Mouse (Mus musculus) gastrocnemius, postnatal 25 days (tissue): ENCODE measurements around the gene Lman2. TPM values are rescaled to one million over a fixed set of nuclear protein-coding genes. Genes with fewer than 3 reads are reported as not detected.

ENCODE experiments used
- DNase-seq: peaks from one replicate; pipeline ENCODE4 v3.0.0; 2022
- total RNA-seq, 2 experiments: library from RNA; stranded (reverse); gene quantifications; 1 replicate in 1 of 2; 2 replicates in 1 of 2; pipeline ENCODE4 v1.2.3; 2021

Lman2 gene
- total RNA-seq, 2 experiments from 2014 or later, result 35.1 to 35.7 TPM

DNA sequence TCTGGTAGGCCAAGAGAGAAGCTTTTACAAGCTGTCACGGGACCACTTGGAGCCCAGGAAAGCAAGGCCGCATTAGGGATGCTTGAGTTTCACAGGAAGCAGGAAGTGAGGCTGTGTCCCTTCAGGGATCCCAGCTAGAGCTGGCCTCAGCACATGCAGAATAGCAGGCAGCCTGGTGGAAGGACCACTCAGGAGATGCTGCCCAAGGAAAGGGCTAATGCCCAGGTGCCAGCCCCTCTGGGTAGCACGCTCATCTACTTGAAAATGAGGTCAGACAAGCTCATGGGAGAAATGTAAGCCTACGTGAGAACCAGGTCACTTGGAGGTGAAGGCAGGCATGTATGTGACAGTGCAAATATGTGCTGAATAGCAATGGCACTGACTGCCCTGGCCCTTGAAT lies 35.4 kb downstream of the Lman2 start:
- no peak for DNase-seq

DNA sequence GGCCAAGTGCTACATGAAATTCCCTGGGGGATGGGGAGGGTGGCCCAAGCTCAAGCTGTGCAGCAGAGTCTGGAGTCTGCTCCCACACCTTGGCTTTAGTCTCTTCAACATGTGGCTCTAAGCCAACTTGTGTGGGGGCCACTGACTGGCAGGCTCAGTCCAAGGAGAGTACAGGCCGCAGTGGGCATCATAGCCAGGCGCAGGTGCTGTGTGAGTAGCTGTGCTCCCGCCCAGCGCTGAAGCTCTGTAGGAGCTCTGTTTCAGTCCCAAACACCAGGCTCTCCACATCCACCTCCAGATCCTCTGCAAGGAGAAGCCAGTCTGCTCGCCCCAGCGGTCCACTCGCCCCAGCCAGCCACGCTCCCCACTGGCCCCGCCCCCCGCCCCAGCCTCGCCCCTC lies 37.0 kb downstream of the Lman2 start:
- DNase-seq, result no peak

DNA sequence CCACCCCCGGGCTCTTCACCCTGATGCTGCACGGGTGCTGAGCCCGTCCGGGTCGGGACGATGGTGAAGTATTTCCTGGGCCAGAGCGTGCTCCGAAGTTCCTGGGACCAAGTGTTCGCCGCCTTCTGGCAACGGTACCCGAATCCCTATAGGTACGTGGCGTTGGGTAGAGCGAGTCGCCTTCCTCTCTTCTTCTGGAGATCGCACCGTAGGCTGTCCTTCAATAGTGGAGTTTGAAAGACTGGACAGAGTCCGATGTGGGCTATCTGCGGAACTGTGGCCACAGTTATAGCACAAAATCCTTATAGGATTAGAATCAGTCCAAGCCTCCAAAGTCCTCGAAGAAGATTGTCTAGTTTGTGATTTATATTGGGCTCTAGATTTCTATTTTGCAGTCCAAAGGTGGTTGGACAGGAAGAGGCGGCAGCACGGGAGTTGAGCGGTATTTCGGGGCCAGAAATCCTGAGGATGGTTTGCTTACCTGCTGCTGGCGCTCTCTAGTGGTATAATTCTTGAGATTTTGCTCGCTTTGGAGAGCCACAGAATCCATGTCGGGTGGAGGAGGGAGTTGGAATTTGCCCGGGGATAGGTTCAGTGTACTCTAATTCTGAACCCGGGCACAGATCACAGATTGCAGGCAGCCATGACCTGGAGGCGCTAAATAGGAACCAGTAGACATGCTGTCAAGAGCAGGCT lies 40.3 kb downstream of the Lman2 start:
- DNase-seq, result no peak

DNA sequence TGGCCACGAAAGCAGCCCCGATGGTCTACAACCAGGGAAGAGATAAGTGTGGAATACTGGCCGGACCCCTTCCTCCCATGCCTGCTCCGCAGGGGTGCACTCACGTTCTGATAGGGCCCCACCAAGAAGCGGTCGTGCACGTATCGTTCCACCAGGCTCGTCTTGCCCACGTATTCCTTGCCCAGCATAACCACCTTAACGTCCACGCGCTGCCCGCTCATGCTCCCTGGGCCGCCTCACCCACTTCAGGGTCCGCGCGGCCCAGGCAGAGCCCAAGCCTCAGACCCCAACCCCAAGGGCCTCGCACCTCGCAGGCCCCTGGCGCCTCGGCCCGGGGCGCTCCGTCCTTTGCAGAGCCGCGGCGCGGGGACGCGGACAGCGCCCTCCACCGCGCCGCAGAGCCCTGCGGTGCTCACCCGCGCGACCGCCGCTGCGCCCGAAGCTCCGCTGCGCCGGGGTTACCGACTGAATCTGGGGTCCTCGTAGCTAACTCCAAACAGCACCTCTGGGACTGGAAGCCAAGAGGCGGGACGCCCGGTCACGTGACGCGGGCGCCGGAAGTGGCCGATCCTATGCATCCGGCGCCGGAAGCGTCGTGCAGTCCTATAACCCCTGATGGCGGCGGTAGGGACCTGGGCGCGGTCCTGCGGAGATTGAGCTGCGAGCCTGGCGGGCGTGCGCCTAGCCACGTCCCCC lies 41.0 kb downstream of the Lman2 start, which contains the start of gene Rab24:
Rab24 (minus strand) TSS at position 513 of the 696 bp plus-strand sequence.
- DNase-seq, result peak; percentile 89

DNA sequence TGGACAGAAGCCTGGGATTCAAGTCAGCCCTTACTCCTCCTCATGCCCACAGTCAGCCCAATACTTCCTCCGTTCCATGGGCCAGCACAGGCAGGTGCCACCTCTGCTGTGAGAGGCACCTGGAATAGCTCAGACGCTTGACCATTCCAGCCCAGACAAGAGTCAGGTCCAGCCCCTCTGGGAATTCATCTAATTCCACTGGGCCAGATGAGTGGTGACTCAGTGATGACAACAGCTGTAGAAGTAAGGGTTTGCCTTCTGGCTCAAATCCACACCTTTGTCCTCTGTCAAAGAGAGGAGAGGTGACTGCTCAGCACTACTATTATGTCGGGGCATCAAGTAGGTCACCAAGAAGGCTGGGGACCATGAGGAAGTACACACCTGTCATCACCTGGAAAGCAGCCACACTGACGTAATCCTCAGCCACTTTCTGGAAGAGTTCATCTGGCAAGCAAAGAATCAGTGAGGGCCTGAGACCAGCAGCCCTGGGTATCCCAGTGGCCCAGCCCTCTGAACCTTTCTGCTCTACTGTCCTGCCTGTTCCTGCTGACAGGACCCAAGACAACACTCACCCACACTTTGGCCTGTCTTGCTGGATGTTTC lies 42.6 kb downstream of the Lman2 start, which contains the start of gene Prelid1:
Prelid1 (plus strand) TSS at position 570 of the 603 bp plus-strand sequence.
- DNase-seq, result no peak

DNA sequence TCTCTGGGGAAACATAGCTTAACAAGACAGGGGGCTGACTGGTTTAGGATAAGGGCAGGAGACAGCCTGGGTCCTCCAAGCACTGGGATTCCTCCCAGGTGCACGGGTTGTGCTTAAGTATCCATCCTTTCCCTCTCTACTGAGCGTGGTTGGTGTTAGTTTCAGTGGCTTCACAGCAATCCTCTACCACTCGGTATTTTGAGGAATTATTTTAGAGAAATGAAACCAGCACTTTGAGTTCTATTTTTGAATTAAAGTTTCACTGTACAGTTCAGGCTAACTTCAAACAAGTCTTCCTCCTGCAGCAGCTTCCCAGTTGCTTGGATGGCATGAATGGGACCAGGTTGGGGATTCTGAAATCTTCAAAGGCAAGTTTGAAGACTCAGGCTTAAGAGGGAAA lies 44.2 kb downstream of the Lman2 start:
- no peak for DNase-seq

DNA sequence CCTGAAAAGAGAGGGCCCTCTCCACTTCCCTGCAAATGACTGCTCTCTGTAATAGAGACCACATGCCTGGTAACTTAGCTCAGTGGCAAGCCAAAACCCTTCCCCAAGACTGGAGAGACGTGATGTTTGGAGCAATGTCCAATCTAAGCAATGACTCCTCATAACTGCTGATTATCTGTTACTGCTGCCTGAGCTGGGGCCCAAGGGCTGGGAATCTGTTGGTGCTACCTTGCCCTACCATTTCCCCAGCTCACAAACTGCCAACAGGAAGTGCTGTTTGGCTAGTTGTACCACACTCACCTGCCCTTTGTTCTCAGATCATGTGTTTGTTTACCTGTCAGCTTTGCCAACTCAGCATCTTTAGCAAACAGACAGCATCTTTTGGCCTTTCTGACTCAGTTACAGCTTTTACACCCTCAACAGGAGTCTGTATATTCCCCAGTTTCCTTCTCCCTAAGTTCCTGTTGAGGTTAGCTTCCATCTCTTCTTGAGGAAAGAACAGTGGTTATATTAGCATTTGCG lies 47.6 kb downstream of the Lman2 start:
- DNase-seq, result no peak

DNA sequence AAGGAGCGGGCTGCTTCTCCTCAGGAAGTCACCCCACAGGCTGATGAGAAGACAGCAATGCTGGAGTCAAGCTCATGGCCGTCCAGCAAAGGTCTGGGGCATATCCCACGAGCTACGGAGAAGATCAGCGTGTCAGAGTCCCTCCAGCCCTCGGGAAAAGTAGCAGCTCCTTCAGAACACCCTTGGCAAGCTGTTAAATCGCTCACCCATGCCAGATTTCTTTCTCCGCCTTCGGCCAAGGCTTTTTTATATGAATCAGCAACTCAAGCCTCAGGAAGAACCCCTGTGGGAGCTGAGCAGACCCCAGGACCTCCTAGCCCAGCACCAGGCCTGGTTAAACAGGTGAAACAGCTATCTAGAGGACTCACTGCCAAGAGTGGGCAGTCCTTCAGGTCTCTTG lies 49.5 kb downstream of the Lman2 start:
- no peak for DNase-seq

DNA sequence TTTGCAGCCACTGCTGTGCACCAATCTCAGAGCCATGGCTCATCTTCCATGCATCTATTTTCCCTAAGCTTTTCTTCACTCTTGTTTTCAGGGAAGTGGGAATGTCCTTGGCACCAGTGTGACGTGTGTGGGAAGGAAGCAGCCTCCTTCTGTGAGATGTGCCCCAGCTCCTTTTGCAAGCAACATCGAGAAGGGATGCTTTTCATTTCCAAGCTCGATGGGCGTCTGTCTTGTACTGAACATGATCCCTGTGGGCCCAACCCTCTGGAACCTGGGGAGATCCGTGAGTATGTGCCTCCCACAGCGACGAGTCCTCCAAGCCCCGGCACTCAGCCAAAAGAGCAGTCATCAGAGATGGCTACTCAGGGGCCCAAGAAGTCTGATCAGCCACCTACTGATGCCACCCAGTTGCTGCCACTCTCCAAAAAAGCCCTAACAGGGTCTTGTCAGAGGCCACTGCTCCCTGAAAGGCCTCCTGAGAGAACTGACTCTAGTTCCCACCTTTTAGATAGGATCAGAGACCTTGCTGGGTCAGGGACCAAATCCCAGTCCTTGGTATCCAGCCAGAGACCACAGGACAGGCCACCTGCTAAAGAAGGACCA lies 50.5 kb downstream of the Lman2 start:
- no peak for DNase-seq

DNA sequence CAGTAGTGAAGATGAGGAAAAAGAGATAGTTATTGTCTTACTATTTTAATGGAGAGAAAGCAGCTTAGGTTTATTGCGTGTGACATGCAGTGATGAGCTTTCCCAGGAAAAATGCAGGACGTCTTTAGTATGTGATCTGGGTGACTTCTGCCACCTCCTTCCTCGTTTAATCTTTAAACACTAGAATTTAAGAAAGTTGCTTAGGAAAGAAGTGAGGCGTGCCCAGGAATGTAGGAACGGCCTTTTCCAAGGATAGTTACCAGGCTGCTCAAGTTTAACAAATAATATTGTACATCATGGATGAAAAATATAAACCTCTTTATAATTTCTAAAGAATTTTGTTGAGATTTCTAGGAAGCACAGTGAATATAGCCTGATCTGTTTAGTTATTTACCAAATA lies 61.7 kb downstream of the Lman2 start:
- no peak for DNase-seq

DNA sequence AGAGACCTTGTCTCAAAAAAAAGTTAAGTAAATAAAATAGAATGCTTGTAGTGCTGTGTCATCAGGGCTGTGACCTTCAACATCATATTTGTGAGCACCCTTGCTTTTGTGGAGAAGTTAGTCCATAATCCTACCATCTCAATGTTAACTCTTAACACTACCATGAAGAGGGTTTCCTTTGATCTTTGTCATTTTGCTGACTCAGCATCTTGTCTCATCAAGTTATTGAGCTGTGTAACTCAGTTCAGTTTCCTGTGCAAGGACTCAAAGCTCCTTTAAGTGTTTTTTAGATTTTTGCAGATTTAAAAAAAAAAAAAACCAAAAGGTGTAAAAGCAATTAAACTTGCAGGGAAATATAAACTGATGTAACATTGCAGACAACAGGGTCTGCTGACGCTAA lies 65.8 kb downstream of the Lman2 start:
- DNase-seq, result no peak

Other genes starting within 250 kb of the Lman2 start
- gene Gm17617, start 229.2 kb downstream of the Lman2 start, total RNA-seq, result not detected
- gene Fgfr4, start 210.1 kb downstream of the Lman2 start, total RNA-seq, result 1 to 10 TPM; 2.4 to 3.1 TPM
- gene Nsd1, start 153.0 kb downstream of the Lman2 start, total RNA-seq, result 10 to 100 TPM; 46.0 to 51.2 TPM
- 10 to 100 TPM; 23.9 to 30.5 TPM for gene Prelid1, start 42.3 kb downstream of the Lman2 start, total RNA-seq
- gene Rab24, start 40.8 kb downstream of the Lman2 start, total RNA-seq, result 10 to 100 TPM; 29.0 to 30.2 TPM
- gene Mxd3, start 33.0 kb downstream of the Lman2 start, total RNA-seq, result 1 to 10 TPM in 1 of 2 experiments, under 1 TPM in 1; 0.72 to 1.5 TPM
- gene Rgs14, start 6.9 kb upstream of the Lman2 start, total RNA-seq, result under 1 TPM; 0.15 to 0.35 TPM
- not detected for gene Slc34a1, start 35.4 kb upstream of the Lman2 start, total RNA-seq
- gene Pfn3, start 52.4 kb upstream of the Lman2 start, total RNA-seq, result not detected
- gene F12, start 64.0 kb upstream of the Lman2 start, total RNA-seq, result not detected
- 10 to 100 TPM in 1 of 2 experiments, 1 to 10 TPM in 1; 9.3 to 10.2 TPM for gene Grk6, start 82.3 kb upstream of the Lman2 start, total RNA-seq
- under 1 TPM; 0.51 to 0.79 TPM for gene Prr7, start 101.5 kb upstream of the Lman2 start, total RNA-seq
- 10 to 100 TPM; 10.3 to 16.1 TPM for gene Dbn1, start 125.3 kb upstream of the Lman2 start, total RNA-seq
- gene Pdlim7, start 150.9 kb upstream of the Lman2 start, total RNA-seq, result 100 to 1,000 TPM; 544 to 627 TPM
- 1 to 10 TPM in 1 of 2 experiments, under 1 TPM in 1; 1.00 to 1.0 TPM for gene Dok3, start 166.5 kb upstream of the Lman2 start, total RNA-seq
- gene Ddx41, start 173.9 kb upstream of the Lman2 start, total RNA-seq, result 1 to 10 TPM; 8.1 to 9.0 TPM
- gene Fam193b, start 208.3 kb upstream of the Lman2 start, total RNA-seq, result 10 to 100 TPM; 11.4 to 11.7 TPM
- gene Tmed9, start 210.9 kb upstream of the Lman2 start, total RNA-seq, result 10 to 100 TPM; 70.8 to 73.1 TPM
- 1 to 10 TPM; 4.5 to 6.9 TPM for gene B4galt7, start 237.1 kb upstream of the Lman2 start, total RNA-seq